Comparison of ENCODE assay signal across 8 mouse cellular contexts in genomic region chr2:59470326-59471031, GRCm38 (mm10). TPM values are rescaled to one million over a fixed set of nuclear protein-coding genes. Genes with fewer than 3 reads are reported as not detected.
DNase-seq lines count a peak whose midpoint lies in the region; ATAC-seq and TF ChIP-seq lines count a peak whose summit lies in the region.

No protein-coding gene starts in this region.

- H3K9me3 ChIP-seq in midbrain, embryonic 12.5 days = no peaks in the 10 kb centered on the region
- H3K9me3 ChIP-seq in midbrain, embryonic 16.5 days (replicated peaks; ENCODE audit: control insufficient read depth, low read length, poor library complexity, severe bottlenecking) = no peaks in the 10 kb centered on the region
- no peaks in the 10 kb centered on the region for H3K9me3 ChIP-seq in heart, embryonic 13.5 days
- H3K9me3 ChIP-seq in lung, postnatal 0 days (ENCODE audit: low read length) = no peaks in the 10 kb centered on the region

- WGBS in midbrain, embryonic 12.5 days = 70% methylated on average over 11 of the region's 11 CpGs
- 70% methylated on average over 11 of the region's 11 CpGs for WGBS in midbrain, embryonic 16.5 days
- 59% methylated on average over 11 of the region's 11 CpGs for WGBS in heart, embryonic 13.5 days
- WGBS in lung, postnatal 0 days = 43% methylated on average over 11 of the region's 11 CpGs

- peak; percentile 53; the same call in 1 of the 2 replicates for TF ChIP-seq EP300 in lung, postnatal 0 days (IDR thresholded peaks at IDR 0.05)

- no peak overlapping the region for H3K4me2 ChIP-seq in midbrain, embryonic 12.5 days (replicated peaks)
- H3K4me2 ChIP-seq in midbrain, embryonic 16.5 days (ENCODE audit: low read length) = no peak overlapping the region
- H3K4me2 ChIP-seq in heart, embryonic 13.5 days = peak overlapping the region; percentile 16; the same call in 1 of the 2 replicates
- H3K4me2 ChIP-seq in lung, postnatal 0 days (replicated peaks; ENCODE audit: low read depth, low read length) = no peak overlapping the region

- ATAC-seq in midbrain, embryonic 12.5 days (ENCODE audit: low FRiP score, low read depth) = no peak
- ATAC-seq in midbrain, embryonic 16.5 days = no peak
- no peak for ATAC-seq in heart, embryonic 13.5 days (ENCODE audit: extremely low read depth, insufficient number of reproducible peaks, low FRiP score, low TSS enrichment)
- ATAC-seq in lung, postnatal 0 days = peak; percentile 82
- ATAC-seq in granulocyte monocyte progenitor cell, adult 5-6 weeks (replicated peaks; ENCODE audit: poor library complexity, severe bottlenecking) = no peak

- H3K4me1 ChIP-seq in midbrain, embryonic 12.5 days = no peaks in the 10 kb centered on the region
- peaks cover 5% of the 10 kb centered on the region; the same call in 1 of the 2 replicates for H3K4me1 ChIP-seq in midbrain, embryonic 16.5 days (ENCODE audit: control insufficient read depth, insufficient read depth, low read length)
- peaks cover 26% of the 10 kb centered on the region for H3K4me1 ChIP-seq in heart, embryonic 13.5 days
- H3K4me1 ChIP-seq in lung, postnatal 0 days (ENCODE audit: insufficient read depth, low read depth, low read length) = peaks cover 5% of the 10 kb centered on the region; the same call in 1 of the 2 replicates

- no peaks in the 10 kb centered on the region for H3K27me3 ChIP-seq in midbrain, embryonic 12.5 days
- no peaks in the 10 kb centered on the region for H3K27me3 ChIP-seq in midbrain, embryonic 16.5 days (ENCODE audit: control insufficient read depth, insufficient read depth, low read depth, low read length)
- no peaks in the 10 kb centered on the region for H3K27me3 ChIP-seq in heart, embryonic 13.5 days (replicated peaks)
- H3K27me3 ChIP-seq in lung, postnatal 0 days (replicated peaks; ENCODE audit: insufficient read depth, low read length) = no peaks in the 10 kb centered on the region

- no peak overlapping the region for H3K4me3 ChIP-seq in midbrain, embryonic 12.5 days
- H3K4me3 ChIP-seq in midbrain, embryonic 16.5 days (ENCODE audit: low read depth, low read length) = no peak overlapping the region
- H3K4me3 ChIP-seq in heart, embryonic 13.5 days = no peak overlapping the region
- no peak overlapping the region for H3K4me3 ChIP-seq in lung, postnatal 0 days (ENCODE audit: low read depth, low read length)

- DNase-seq in adrenal gland, postnatal 10 days = peak; percentile 14
- DNase-seq in adrenal gland, adult 2 months = no peak
- DNase-seq in lung, postnatal 0 days (ENCODE audit: low spot score) = peak; percentile 70
- DNase-seq in gastrocnemius, adult 8-10 months (ENCODE audit: low spot score in 2 of 2) = no peak

- H3K36me3 ChIP-seq in midbrain, embryonic 12.5 days = no peaks in the 10 kb centered on the region
- H3K36me3 ChIP-seq in midbrain, embryonic 16.5 days (ENCODE audit: control insufficient read depth, insufficient read depth, low read length) = no peaks in the 10 kb centered on the region
- H3K36me3 ChIP-seq in heart, embryonic 13.5 days = no peaks in the 10 kb centered on the region
- no peaks in the 10 kb centered on the region for H3K36me3 ChIP-seq in lung, postnatal 0 days (ENCODE audit: insufficient read depth, low read length)

- TF ChIP-seq CTCF in lung, postnatal 0 days (IDR thresholded peaks at IDR 0.05) = no peak

- H3K27ac ChIP-seq in midbrain, embryonic 12.5 days (replicated peaks) = peak overlapping the region; percentile 42; the same call in 1 of the 2 replicates
- no peak overlapping the region; the same call in 1 of the 2 replicates for H3K27ac ChIP-seq in midbrain, embryonic 16.5 days (ENCODE audit: low read length)
- peak overlapping the region; percentile 52 for H3K27ac ChIP-seq in heart, embryonic 13.5 days (replicated peaks)
- peak overlapping the region; percentile 82 for H3K27ac ChIP-seq in lung, postnatal 0 days (ENCODE audit: low read length)

- H3K9ac ChIP-seq in midbrain, embryonic 12.5 days (replicated peaks) = no peak overlapping the region
- no peak overlapping the region for H3K9ac ChIP-seq in midbrain, embryonic 16.5 days (ENCODE audit: low read depth, low read length)
- H3K9ac ChIP-seq in heart, embryonic 13.5 days = 0 out of 2 replicates have a peak overlapping the region, but pooled peaks have one; percentile 8
- no peak overlapping the region for H3K9ac ChIP-seq in lung, postnatal 0 days (replicated peaks; ENCODE audit: low read depth)

RNA-seq across cellular contexts. Expression of gene Dapl1, which starts 14.0 kb away (rescaled TPM):
- 1 to 10 TPM; 1.7 to 3.6 TPM for total RNA-seq in adrenal gland, postnatal 10 days (2021)
- not detected for total RNA-seq in adrenal gland, adult 2 months (2021)
- polyA plus RNA-seq in adrenal gland, adult 2 months (2012; rRNA removed) = not detected in 2 replicates
- 0.73 and 0.80 TPM in 2 replicates for polyA plus RNA-seq in midbrain, embryonic 12.5 days (2016; fragmentation: Nextera tagmentation; extraction: Ambion mirVana)
- 0.67 and 1.6 TPM in 2 replicates for polyA plus RNA-seq in midbrain, embryonic 16.5 days (2015; fragmentation: Nextera tagmentation; extraction: Ambion mirVana)
- 0.94 TPM in 1 of 2 replicates, not detected in the other for polyA plus RNA-seq in heart, embryonic 13.5 days (2015; fragmentation: Nextera tagmentation; extraction: Ambion mirVana)
- 1.8 and 2.3 TPM in 2 replicates for polyA plus RNA-seq in lung, postnatal 0 days (2015; fragmentation: Nextera tagmentation; extraction: Ambion mirVana)
- total RNA-seq in gastrocnemius, adult 8-10 months (2022) = not detected
- not detected in 2 replicates for total RNA-seq in granulocyte monocyte progenitor cell, adult 5-6 weeks (2014; fragmentation: Nextera tagmentation)
- total RNA-seq in granulocyte monocyte progenitor cell, adult 5-6 weeks (2017) = not detected in 2 replicates

Comparison
In these comparisons a context has a peak if more than half of its experiments do, and no peak if none do; other contexts are left out.
1. DNase-seq: peak in adrenal gland, postnatal 10 days (single experiment) and lung, postnatal 0 days (single experiment); none in adrenal gland, adult 2 months (single experiment) and gastrocnemius, adult 8-10 months (0 of 2).